Mouse (Mus musculus) ES-E14 (cell line): ENCODE measurements around the gene Olfr552. TPM values are rescaled to one million over a fixed set of nuclear protein-coding genes. Genes with fewer than 3 reads are reported as not detected.

Source experiments
- DNase-seq: peaks from one replicate; pipeline ENCODE4 v3.0.0-alpha.2; 2013; ENCODE audit warnings: low read depth, low spot score
- H3K27ac ChIP-seq: 2 replicates; pipeline ENCODE4 v1.5.1; 2012; ENCODE audit warnings: low read depth, mild to moderate bottlenecking, low read length, moderate library complexity, mixed read lengths; ENCODE audit not compliant: poor library complexity, insufficient read depth, severe bottlenecking
- H3K36me3 ChIP-seq: 2 replicates; pipeline ENCODE4 v1.6.1; 2012; ENCODE audit warnings: mild to moderate bottlenecking, low read length, moderate library complexity, mixed read lengths; ENCODE audit not compliant: control insufficient read depth, poor library complexity, insufficient read depth, severe bottlenecking
- H3K4me1 ChIP-seq, 2 experiments: fragments of 150-350 bp in 1 of 2; sonication (generic) in 1 of 2; 2 replicates each; pipeline ENCODE4 v1.6.1; 2012; ENCODE audit warnings: low read length in 2 of 2, mild to moderate bottlenecking in 1 of 2, mixed read lengths in 1 of 2; ENCODE audit not compliant: control insufficient read depth in 2 of 2, insufficient read depth in 2 of 2, poor library complexity in 1 of 2
- H3K4me3 ChIP-seq, 2 experiments: fragments of 150-350 bp in 1 of 2; sonication (generic) in 1 of 2; 2 replicates each; pipeline ENCODE4 v1.5.1; 2012; ENCODE audit warnings: low read length in 2 of 2, low read depth in 1 of 2, mild to moderate bottlenecking in 1 of 2, mixed read lengths in 1 of 2; ENCODE audit not compliant: insufficient read depth in 1 of 2, poor library complexity in 1 of 2, severe bottlenecking in 1 of 2
- H3K9ac ChIP-seq: 2 replicates; pipeline ENCODE4 v1.6.1; 2012; ENCODE audit warnings: low read depth, mild to moderate bottlenecking, low read length, mixed read lengths; ENCODE audit not compliant: poor library complexity, insufficient read depth, severe bottlenecking
- H3K9me3 ChIP-seq: fragments of 150-350 bp; sonication (generic); 2 replicates; pipeline ENCODE4 v1.6.1; 2012; ENCODE audit warnings: low read depth, mild to moderate bottlenecking, low read length; ENCODE audit not compliant: control insufficient read depth, insufficient read depth
- CHD2 ChIP-seq: IDR thresholded peaks from 2 replicates; pipeline ENCODE4 v1.6.1; 2014; ENCODE audit warnings: mild to moderate bottlenecking, low read depth, low read length, inconsistent platforms
- HCFC1 ChIP-seq: IDR thresholded peaks from 2 replicates; pipeline ENCODE4 v1.6.1; 2012; ENCODE audit warnings: low read length, inconsistent platforms, borderline replicate concordance; ENCODE audit not compliant: insufficient read depth
- MAFK ChIP-seq: IDR thresholded peaks from 2 replicates; pipeline ENCODE4 v1.6.1; 2014; ENCODE audit warnings: mild to moderate bottlenecking, low read depth, low read length, inconsistent platforms; ENCODE audit not compliant: insufficient read depth
- ZC3H11A ChIP-seq: IDR thresholded peaks from 2 replicates; pipeline ENCODE4 v1.6.1; 2012; ENCODE audit warnings: low read depth, mild to moderate bottlenecking, inconsistent platforms, low read length, borderline replicate concordance
- ZNF384 ChIP-seq: IDR thresholded peaks from 2 replicates; pipeline ENCODE4 v1.6.1; 2012; ENCODE audit warnings: low read depth, low read length, inconsistent platforms
- in situ Hi-C, 2 experiments: fragments of 600-800 bp; cut with MboI; formaldehyde crosslinking; loops; one replicate each; pipeline ENCODE4 v1.15.1; 2025; ENCODE audit warnings: low sequenced_read_pairs in 2 of 2, inconsistent platforms in 1 of 2; ENCODE audit not compliant: unreplicated experiment in 2 of 2
- total RNA-seq: library from RNA; depleted of rRNA; stranded (reverse); fragments of 300-350 nt; gene quantifications from 2 replicates; pipeline ENCODE4 v1.2.3, GENCODE M21; 2012

Gene Olfr552
- total RNA-seq, 1 experiment = not detected

DNA sequence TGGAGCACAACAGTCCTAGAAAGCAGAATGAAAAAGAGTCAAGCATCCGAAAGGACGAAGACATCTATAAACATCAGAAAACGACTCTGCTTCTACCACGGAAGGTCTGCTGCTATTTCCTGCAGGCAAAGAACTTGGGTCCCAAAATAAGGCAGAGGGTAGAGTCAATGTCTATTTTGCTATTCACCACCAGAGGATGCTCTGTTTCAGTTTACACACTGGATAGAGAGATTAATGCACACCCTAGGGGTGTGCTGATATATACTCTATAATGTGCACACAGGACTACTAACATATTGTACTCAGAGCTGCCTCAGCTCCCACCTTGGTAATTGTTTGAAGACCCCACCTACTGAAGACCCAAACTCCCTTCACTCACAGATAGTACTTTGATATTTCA lies 31.4 kb upstream of the Olfr552 start:
- in situ Hi-C loops = no loop called here
- Histone ChIP-seq H3K4me1 (no peaks in the 10 kb centered on the region), H3K36me3 (no peaks in the 10 kb centered on the region), H3K9me3 (no peaks in the 10 kb centered on the region), H3K27ac (no peak overlapping the region), H3K4me3 (no peak overlapping the region), H3K9ac (no peak overlapping the region)
- TF ChIP-seq ZNF384 (no peak), CHD2 (no peak), MAFK (no peak)
- DNase-seq = no peak

DNA sequence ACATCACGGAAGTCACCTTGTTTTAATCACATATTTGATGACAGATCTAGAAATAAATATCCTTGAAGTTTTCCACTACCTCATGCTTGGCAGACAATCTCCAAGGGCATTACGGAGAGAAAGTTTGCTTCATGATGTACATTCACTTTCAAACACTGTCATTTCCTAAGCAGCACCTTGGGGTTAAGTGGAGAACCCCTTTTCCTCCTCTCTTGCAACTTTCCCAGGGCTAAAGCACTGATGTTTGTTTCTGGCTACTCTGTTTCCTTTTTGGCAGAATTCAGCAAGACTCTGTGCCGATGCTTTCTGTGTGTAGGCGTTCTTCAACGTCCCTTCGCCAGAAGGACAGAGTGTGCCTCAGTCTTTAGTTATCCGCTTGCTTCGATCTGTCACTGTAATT lies 26.4 kb upstream of the Olfr552 start, which contains the start of gene Olfr550:
TSS of gene Olfr550 (plus strand) at position 301 of the 400 bp plus-strand sequence.
- Histone ChIP-seq H3K4me3 (no peak within 1 kb of the TSS), H3K4me1 (no peaks in the 10 kb centered on the region), H3K9ac (no peak within 1 kb of the TSS), H3K36me3 (no peaks in the 10 kb centered on the region), H3K27ac (no peak within 1 kb of the TSS), H3K9me3 (no peaks in the 10 kb centered on the region)
- no peak for DNase-seq
- TF ChIP-seq ZC3H11A = no peak
- TF ChIP-seq CHD2 = no peak
- no peak for TF ChIP-seq HCFC1
- TF ChIP-seq ZNF384 = no peak
- TF ChIP-seq MAFK = no peak
- in situ Hi-C loops = no loop called here

DNA sequence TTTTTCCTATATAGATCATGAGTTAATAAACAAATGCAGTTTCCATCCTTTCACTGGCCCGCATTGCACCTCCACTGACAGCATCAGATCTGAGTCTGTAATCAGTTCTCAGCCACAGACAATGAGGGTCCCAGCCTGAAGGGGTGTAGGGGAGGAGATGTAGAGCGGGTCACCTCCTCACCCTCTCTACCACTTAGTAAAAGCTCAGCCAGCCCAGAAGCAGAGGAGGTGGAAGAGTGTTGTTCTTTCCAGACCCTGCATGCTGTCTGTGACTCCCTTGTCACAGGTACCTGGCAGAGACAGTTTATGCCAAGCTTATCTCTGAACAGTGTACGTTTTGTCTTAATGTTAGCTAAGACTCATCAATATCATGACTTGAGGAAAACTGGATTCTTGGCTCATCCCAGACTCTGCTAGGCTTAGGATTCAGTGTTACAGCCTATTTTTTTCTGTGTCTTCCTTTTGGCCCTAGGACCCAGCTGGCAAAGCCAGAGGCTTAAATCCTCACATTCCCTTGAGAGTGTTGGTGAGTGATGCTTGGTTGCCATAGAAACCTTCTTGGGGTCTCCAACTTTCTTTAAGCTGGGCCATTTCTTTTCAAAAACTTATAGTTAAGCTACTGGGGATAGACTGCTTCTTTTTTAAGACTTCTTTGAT lies 24.3 kb upstream of the Olfr552 start:
- Histone ChIP-seq H3K9ac (no peak overlapping the region), H3K4me3 (no peak overlapping the region), H3K4me1 (no peaks in the 10 kb centered on the region), H3K36me3 (no peaks in the 10 kb centered on the region), H3K27ac (no peak overlapping the region), H3K9me3 (no peaks in the 10 kb centered on the region)
- in situ Hi-C loops = no loop called here
- DNase-seq = no peak
- TF ChIP-seq ZC3H11A (no peak), ZNF384 (no peak), MAFK (no peak), CHD2 (no peak)

GRCm38 (mm10) chr7:102575998-102576397 lies 21.6 kb upstream of the Olfr552 start:
- no peak overlapping the region for H3K27ac ChIP-seq
- DNase-seq = no peak
- H3K4me1 ChIP-seq = no peaks in the 10 kb centered on the region
- no peaks in the 10 kb centered on the region for H3K9me3 ChIP-seq
- H3K36me3 ChIP-seq = no peaks in the 10 kb centered on the region
- no peak for TF ChIP-seq MAFK
- TF ChIP-seq ZNF384 = no peak
- no peak for TF ChIP-seq CHD2
- no peak for TF ChIP-seq HCFC1
- TF ChIP-seq ZC3H11A = no peak
- no peak overlapping the region for H3K4me3 ChIP-seq
- no peak overlapping the region for H3K9ac ChIP-seq
- in situ Hi-C loops = no loop called here

DNA sequence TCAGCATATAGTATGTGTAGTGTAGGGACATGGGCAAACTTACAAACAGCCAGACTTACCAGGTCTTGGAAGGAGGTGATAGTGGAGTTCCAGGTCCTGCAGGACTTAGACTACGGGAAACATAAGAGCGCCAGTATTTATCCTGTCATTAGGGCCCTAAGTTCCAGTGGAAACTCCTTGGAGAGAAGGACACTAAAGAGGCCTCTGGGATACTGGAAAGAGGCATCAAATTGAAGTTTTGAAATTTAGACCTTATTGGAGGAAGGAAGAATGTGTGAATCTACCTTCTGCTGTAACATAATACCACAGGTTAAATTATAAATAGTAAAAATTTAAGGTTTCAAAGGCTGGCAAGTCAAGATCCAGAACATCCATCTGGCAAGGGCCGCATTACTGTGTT lies 5.8 kb upstream of the Olfr552 start, which contains the start of gene Olfr551:
TSS of gene Olfr551 (minus strand) at position 101 of the 400 bp plus-strand sequence.
- Histone ChIP-seq H3K36me3 (no peaks in the 10 kb centered on the region), H3K27ac (no peak within 1 kb of the TSS), H3K4me1 (no peaks in the 10 kb centered on the region), H3K4me3 (no peak within 1 kb of the TSS), H3K9me3 (no peaks in the 10 kb centered on the region), H3K9ac (no peak within 1 kb of the TSS)
- in situ Hi-C loops = no loop called here
- DNase-seq = no peak
- TF ChIP-seq ZNF384 (no peak), HCFC1 (no peak), CHD2 (no peak), ZC3H11A (no peak), MAFK (no peak)
